Mouse (Mus musculus): ENCODE measurements around the gene Gm20388. TPM values are rescaled to one million over a fixed set of nuclear protein-coding genes. Genes with fewer than 3 reads are reported as not detected.
A peak's percentile ranks its signal among the peaks of the same experiment; 100 is the strongest.

The Gm20388 gene
- polyA plus RNA-seq, 1 experiment from 2014 or later = not detected

DNA sequence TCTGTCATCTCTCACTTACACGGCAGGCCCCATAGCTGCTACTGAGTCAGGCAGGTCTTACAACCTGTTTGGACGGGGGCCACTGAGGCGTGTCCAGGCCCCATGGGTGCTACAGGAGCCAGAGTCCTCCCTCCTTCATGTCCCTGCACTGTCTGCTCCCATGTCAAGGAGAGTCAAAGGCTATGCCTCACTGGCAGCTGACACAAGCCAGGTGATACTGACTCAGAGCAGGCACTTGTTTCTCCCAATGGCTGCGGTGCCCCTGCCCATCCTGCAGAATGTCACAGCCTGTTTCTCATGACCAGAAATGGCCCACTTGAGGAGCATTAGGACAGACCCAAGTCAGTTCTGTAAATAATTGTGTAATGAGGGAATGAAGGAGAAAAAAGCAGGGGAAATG is 2229.8 kb downstream of the Gm20388 start:
- ATAC-seq (ENCODE audit: extremely low read depth, insufficient number of reproducible peaks, low FRiP score, low TSS enrichment) = no peak
- Histone ChIP-seq H3K9me3 (no peaks in the 10 kb centered on the region; the same call in 1 of the 2 replicates), H3K36me3 (no peaks in the 10 kb centered on the region), H3K4me3 (no peak overlapping the region), H3K27ac (replicated peaks) (no peak overlapping the region), H3K27me3 (replicated peaks) (no peaks in the 10 kb centered on the region), H3K9ac (no peak overlapping the region), H3K4me1 (peaks cover 32% of the 10 kb centered on the region), H3K4me2 (no peak overlapping the region)
- 78% methylated on average over 4 of the region's 4 CpGs for WGBS

DNA sequence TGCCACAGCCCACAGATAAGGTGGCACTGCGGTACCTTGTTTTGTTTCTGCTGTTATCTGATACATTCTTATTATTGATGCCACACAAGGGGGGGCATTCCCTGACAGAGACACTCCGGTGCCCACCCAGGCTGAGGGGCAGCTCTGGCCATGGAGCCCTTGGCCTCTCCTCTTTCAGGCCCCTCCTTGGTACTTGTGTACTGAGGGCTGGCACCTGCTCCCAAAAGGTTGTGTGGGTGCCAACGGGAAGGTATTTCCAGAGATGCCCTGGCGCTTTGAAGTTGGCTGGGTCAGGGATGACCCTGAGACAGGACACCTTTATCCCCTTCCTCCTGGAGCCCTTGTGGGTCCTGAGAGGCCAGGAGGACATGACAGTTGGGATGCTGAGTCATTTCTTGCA is 2231.8 kb downstream of the Gm20388 start:
- Histone ChIP-seq H3K4me1 (peaks cover 36% of the 10 kb centered on the region), H3K36me3 (no peaks in the 10 kb centered on the region), H3K4me2 (no peak overlapping the region), H3K27me3 (replicated peaks) (no peaks in the 10 kb centered on the region), H3K9ac (no peak overlapping the region), H3K4me3 (no peak overlapping the region), H3K27ac (replicated peaks) (0 out of 2 replicates have a peak overlapping the region, but pooled peaks have one; percentile 8), H3K9me3 (no peaks in the 10 kb centered on the region; the same call in 1 of the 2 replicates)
- ATAC-seq (ENCODE audit: extremely low read depth, insufficient number of reproducible peaks, low FRiP score, low TSS enrichment) = no peak
- WGBS = 71% methylated on average over 4 of the region's 4 CpGs

DNA sequence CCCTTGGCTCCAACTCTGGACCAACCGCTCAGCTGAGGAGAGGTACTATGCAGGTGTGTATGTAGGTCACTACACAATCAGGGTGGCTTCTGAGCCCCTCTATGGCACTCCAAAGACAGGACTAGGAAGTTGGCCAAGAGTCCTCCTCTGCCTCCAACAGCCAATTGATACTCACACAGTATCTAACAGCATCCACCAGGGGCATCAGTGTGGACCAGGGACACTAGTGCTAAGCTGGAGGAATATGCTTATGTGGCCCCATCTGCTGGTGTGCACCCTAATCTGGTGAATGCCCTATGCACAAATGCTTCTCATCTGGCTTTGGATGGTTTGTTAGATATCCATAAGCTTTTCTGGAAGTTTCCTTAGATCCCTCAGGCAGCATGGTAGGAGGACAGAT is 2232.6 kb downstream of the Gm20388 start:
- Histone ChIP-seq H3K27ac (replicated peaks) (no peak overlapping the region), H3K36me3 (no peaks in the 10 kb centered on the region), H3K9me3 (no peaks in the 10 kb centered on the region), H3K4me3 (no peak overlapping the region), H3K4me2 (no peak overlapping the region), H3K9ac (no peak overlapping the region), H3K4me1 (peaks cover 42% of the 10 kb centered on the region), H3K27me3 (replicated peaks) (no peaks in the 10 kb centered on the region)
- WGBS = 95% methylated on average over 1 of the region's 1 CpGs
- ATAC-seq (ENCODE audit: extremely low read depth, insufficient number of reproducible peaks, low FRiP score, low TSS enrichment) = no peak

DNA sequence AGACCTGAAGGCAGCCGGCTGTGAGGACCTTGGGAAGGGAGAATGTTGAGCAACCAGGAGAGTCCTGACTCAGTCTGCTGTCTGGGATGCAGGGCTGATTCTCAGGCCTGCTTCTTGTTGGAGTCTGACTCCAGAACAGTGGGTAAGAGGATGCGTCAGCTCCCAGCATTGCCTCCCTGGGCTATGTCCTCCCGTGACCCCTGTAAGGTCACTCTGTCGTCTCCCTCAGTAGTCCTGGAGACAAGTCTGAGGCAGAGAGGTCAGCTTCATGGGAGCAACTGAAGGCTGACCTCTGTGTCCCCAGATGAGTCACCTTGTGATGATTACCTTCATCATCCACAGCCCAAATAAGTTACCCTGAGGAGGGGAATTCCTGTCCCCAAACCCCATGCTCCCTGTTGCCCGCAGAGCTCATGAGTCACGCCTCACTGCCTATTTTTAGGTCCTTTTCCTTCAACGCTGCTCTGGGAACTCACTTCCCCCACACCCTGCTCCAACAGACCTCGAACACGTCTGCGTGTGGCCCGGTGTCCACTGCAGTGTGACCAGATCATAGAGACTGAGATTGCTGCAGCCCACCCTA is 2234.2 kb downstream of the Gm20388 start:
- no peak overlapping the region for H3K9ac ChIP-seq
- H3K27ac ChIP-seq (replicated peaks) = peak overlapping the region; percentile 75
- peak overlapping the region; percentile 7; the same call in 1 of the 2 replicates for H3K4me2 ChIP-seq
- H3K27me3 ChIP-seq (replicated peaks) = no peaks in the 10 kb centered on the region
- 16% methylated on average over 11 of the region's 11 CpGs for WGBS
- no peaks in the 10 kb centered on the region for H3K36me3 ChIP-seq
- H3K4me1 ChIP-seq = peaks cover 48% of the 10 kb centered on the region
- ATAC-seq (ENCODE audit: extremely low read depth, insufficient number of reproducible peaks, low FRiP score, low TSS enrichment) = no peak
- H3K4me3 ChIP-seq = no peak overlapping the region
- H3K9me3 ChIP-seq = no peaks in the 10 kb centered on the region

DNA sequence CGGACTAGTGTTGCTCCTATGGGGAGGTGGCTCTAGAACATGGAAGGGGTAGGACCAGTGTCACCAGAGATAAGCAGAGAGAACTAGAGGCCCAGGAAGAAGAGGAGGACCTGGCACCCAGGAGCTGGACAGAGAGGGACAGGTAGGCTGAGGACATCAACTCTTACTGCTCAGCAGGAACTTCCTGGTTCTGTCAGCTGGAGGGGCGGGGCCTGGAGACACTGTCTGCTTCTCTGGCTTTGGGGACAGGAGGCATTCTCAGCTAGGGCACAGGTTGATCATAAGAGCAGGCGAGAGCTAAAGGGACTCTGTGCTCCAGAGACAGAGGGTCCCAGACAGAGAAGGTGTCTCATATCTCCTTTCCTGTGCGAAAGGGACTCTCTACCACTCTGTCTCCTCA is 2238.4 kb downstream of the Gm20388 start:
- H3K4me2 ChIP-seq = no peak overlapping the region
- no peak overlapping the region for H3K27ac ChIP-seq (replicated peaks)
- H3K27me3 ChIP-seq (replicated peaks) = no peaks in the 10 kb centered on the region
- H3K36me3 ChIP-seq = no peaks in the 10 kb centered on the region
- H3K9ac ChIP-seq = no peak overlapping the region
- H3K4me1 ChIP-seq = peaks cover 40% of the 10 kb centered on the region
- H3K9me3 ChIP-seq = no peaks in the 10 kb centered on the region
- no peak for ATAC-seq (ENCODE audit: extremely low read depth, insufficient number of reproducible peaks, low FRiP score, low TSS enrichment)
- 69% methylated on average over 4 of the region's 4 CpGs for WGBS
- no peak overlapping the region for H3K4me3 ChIP-seq

DNA sequence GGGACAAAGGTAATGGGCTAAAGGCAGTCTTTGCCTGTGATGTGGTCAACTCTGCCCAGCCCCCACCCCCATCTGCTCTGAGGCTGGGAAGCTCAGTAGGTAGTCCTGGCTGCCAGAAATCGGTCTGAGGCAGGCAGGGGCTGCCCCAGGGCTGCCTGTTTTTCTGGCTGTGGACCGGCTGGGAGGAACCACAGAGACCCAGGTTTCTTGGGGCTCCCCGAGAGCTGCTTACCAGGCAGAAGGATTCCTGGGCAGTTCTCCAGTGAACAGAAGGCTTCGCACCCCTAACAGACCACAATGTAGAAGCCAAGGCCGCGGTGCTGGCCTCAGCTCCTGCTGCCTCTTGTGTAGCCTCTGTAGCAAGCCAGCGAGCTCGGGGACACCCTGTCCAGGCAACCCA is 2239.0 kb downstream of the Gm20388 start:
- 83% methylated on average over 8 of the region's 8 CpGs for WGBS
- H3K9me3 ChIP-seq = no peaks in the 10 kb centered on the region
- no peak for ATAC-seq (ENCODE audit: extremely low read depth, insufficient number of reproducible peaks, low FRiP score, low TSS enrichment)
- no peaks in the 10 kb centered on the region for H3K36me3 ChIP-seq
- no peak overlapping the region for H3K4me2 ChIP-seq
- 0 out of 2 replicates have a peak overlapping the region, but pooled peaks have one; percentile 14 for H3K9ac ChIP-seq
- no peak overlapping the region for H3K27ac ChIP-seq (replicated peaks)
- H3K4me3 ChIP-seq = no peak overlapping the region
- H3K4me1 ChIP-seq = peaks cover 36% of the 10 kb centered on the region
- no peaks in the 10 kb centered on the region for H3K27me3 ChIP-seq (replicated peaks)

DNA sequence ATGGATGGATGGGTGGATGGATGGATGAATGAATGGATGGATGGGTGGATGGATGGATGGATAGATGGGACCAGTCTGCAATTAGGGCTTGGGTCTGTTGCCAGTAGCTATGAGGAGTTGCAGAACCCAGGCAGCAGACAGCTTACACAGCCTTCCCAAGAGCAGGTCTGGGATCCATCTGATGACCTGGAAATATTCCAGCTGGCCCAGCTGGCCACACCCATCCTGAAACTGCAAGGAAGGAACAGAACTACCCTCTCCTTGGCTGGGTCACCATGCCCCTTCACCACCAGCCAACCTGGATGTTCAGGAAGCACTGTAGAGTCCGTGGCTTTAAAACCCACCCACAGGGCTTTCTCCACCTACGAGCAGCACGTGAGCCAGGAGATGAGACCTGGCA is 2240.9 kb downstream of the Gm20388 start:
- 77% methylated on average over 3 of the region's 3 CpGs for WGBS
- Histone ChIP-seq H3K4me1 (peaks cover 33% of the 10 kb centered on the region), H3K27ac (replicated peaks) (no peak overlapping the region), H3K27me3 (replicated peaks) (no peaks in the 10 kb centered on the region), H3K36me3 (no peaks in the 10 kb centered on the region), H3K4me2 (no peak overlapping the region), H3K9me3 (no peaks in the 10 kb centered on the region), H3K4me3 (no peak overlapping the region), H3K9ac (no peak overlapping the region)
- ATAC-seq (ENCODE audit: extremely low read depth, insufficient number of reproducible peaks, low FRiP score, low TSS enrichment) = no peak

DNA sequence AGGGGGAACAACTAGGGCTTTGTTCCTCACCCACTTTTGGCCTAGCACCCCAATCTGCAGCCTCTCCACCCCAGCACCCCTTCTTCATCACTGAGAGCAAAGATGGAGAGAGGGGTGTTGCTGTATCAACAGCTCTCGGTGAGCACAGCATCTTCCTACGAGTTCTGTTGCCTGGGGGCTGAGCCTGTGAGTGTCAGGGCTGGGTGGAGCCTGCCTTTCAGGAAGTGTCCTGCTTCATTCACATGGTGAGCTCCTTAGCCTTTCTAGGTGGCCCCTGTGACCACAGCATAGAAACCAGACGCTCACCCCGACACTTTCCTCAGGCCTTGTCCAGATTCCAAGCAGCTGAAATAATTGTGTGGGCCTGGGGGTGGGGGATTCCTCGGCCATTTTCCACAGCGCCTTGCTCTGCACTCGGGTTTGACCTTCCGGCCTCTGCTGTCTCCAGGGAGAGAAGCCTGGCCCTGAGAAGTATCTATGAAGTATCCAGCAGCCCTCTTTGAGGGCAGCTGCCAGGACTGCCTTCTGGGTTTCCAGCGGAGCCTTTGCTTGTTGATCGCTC is 2244.5 kb downstream of the Gm20388 start:
- ATAC-seq (ENCODE audit: extremely low read depth, insufficient number of reproducible peaks, low FRiP score, low TSS enrichment) = no peak
- Histone ChIP-seq H3K36me3 (no peaks in the 10 kb centered on the region), H3K4me3 (no peak overlapping the region), H3K4me2 (no peak overlapping the region), H3K4me1 (peaks cover 14% of the 10 kb centered on the region), H3K9me3 (no peaks in the 10 kb centered on the region), H3K9ac (peak overlapping the region; percentile 48; the same call in 1 of the 2 replicates), H3K27me3 (replicated peaks) (no peaks in the 10 kb centered on the region), H3K27ac (replicated peaks) (no peak overlapping the region)
- 32% methylated on average over 10 of the region's 10 CpGs for WGBS

DNA sequence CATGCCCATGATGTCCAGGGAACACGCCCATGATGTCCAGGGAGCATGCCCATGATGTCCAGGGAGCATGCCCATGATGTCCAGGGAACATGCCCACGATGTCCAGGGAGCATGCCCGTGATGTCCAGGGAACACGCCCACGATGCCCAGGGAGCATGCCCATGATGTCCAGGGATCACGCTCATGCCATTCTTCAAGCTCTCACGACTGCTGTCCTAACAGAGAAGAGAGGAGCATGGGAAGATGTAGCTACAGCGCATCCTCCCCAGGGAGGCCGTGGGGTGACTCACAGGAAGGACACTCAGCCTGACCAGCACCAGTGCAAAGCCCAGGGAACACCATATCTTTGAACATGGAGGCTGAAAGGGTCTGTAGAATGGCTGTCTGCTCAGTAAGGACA is 2245.3 kb downstream of the Gm20388 start:
- no peak for ATAC-seq (ENCODE audit: extremely low read depth, insufficient number of reproducible peaks, low FRiP score, low TSS enrichment)
- Histone ChIP-seq H3K27me3 (replicated peaks) (no peaks in the 10 kb centered on the region), H3K9ac (no peak overlapping the region), H3K4me3 (no peak overlapping the region), H3K27ac (replicated peaks) (no peak overlapping the region), H3K9me3 (no peaks in the 10 kb centered on the region), H3K4me1 (peaks cover 14% of the 10 kb centered on the region), H3K4me2 (no peak overlapping the region), H3K36me3 (no peaks in the 10 kb centered on the region)
- 81% methylated on average over 9 of the region's 9 CpGs for WGBS

DNA sequence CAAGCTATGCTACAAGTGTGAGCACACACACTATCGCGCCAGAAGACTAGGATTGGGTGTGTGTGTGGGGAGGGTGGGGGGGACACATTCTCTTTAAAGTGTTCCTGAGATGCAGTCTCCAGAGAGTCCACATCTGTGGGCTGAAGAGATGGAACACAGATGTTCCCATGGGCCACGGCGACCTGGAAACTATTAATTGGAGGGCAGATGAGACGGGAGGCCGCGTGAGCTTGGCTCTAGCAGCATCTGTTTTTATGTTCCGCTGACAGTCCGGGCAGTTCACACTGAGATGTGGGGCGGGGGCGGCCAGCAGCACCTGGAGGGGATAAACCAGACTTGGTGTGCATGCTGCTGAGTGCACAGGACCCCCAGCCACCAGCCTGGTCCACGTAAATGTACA is 2247.0 kb downstream of the Gm20388 start:
- H3K36me3 ChIP-seq = no peaks in the 10 kb centered on the region
- H3K9me3 ChIP-seq = no peaks in the 10 kb centered on the region
- peaks cover 10% of the 10 kb centered on the region for H3K4me1 ChIP-seq
- H3K9ac ChIP-seq = no peak overlapping the region
- H3K4me2 ChIP-seq = no peak overlapping the region
- H3K27ac ChIP-seq (replicated peaks) = no peak overlapping the region
- ATAC-seq (ENCODE audit: extremely low read depth, insufficient number of reproducible peaks, low FRiP score, low TSS enrichment) = no peak
- H3K27me3 ChIP-seq (replicated peaks) = peaks cover 4% of the 10 kb centered on the region; the same call in 1 of the 2 replicates
- 78% methylated on average over 12 of the region's 12 CpGs for WGBS
- no peak overlapping the region for H3K4me3 ChIP-seq

DNA sequence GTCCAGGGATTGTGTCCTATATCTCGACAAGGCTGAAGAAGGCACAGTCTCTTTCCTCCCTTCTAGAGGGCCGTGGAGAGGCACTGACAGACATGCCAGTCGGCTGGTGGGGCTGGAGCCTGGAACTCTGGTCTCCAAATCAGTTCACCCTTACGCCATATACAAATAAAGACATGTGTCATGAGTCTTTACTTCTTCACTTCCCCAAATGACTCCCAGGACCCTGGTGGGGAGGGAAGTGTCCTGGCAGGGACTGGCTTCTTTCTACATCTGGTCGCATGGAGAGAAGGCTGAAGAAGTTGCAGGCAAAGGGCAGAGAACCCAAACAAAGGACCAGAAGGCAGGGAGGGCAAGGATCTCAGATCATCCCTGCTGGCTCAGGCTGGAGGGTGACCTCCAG is 2249.5 kb downstream of the Gm20388 start:
- Histone ChIP-seq H3K36me3 (no peaks in the 10 kb centered on the region), H3K9me3 (no peaks in the 10 kb centered on the region), H3K27me3 (replicated peaks) (peaks cover 10% of the 10 kb centered on the region; the same call in 1 of the 2 replicates), H3K9ac (no peak overlapping the region), H3K27ac (replicated peaks) (no peak overlapping the region), H3K4me2 (no peak overlapping the region), H3K4me1 (peaks cover 4% of the 10 kb centered on the region), H3K4me3 (no peak overlapping the region)
- ATAC-seq (ENCODE audit: extremely low read depth, insufficient number of reproducible peaks, low FRiP score, low TSS enrichment) = no peak
- 69% methylated on average over 5 of the region's 5 CpGs for WGBS

DNA sequence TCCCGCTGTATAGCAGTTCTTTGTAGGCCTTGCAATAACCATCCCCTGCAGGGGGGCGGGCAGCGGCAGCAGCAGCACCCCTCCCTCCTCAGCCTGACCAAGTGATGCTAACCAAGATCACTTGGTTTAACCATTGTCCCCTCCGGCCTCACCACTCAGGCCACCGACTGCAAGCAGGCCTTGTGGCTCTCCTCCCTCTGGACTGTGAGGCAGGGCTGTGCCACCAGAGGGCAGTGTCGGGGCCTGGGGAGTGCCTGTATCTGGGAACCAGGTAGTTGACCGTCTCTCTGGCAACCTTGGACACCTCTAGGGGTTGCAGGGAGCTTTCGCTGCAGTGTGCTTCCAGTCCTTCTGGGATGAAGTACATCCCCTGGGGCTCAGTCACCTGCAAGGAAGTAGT is 2252.4 kb downstream of the Gm20388 start:
- 35% methylated on average over 8 of the region's 8 CpGs for WGBS
- ATAC-seq (ENCODE audit: extremely low read depth, insufficient number of reproducible peaks, low FRiP score, low TSS enrichment) = no peak
- peaks cover 7% of the 10 kb centered on the region for H3K4me1 ChIP-seq

More for the DNA sequence above, 2252.4 kb downstream of the Gm20388 start:
- H3K36me3 ChIP-seq = no peaks in the 10 kb centered on the region
- H3K4me3 ChIP-seq = no peak overlapping the region
- no peak overlapping the region for H3K4me2 ChIP-seq
- H3K27ac ChIP-seq (replicated peaks) = no peak overlapping the region
- no peak overlapping the region for H3K9ac ChIP-seq
- H3K9me3 ChIP-seq = no peaks in the 10 kb centered on the region
- H3K27me3 ChIP-seq (replicated peaks) = peaks cover 10% of the 10 kb centered on the region; the same call in 1 of the 2 replicates

Data from heart, embryonic 13.5 days (tissue).